ENCODE assay signal across 19 mouse cellular contexts in genomic region chr5:44105192-44105591, GRCm38 (mm10). TPM values are rescaled to one million over a fixed set of nuclear protein-coding genes. Genes with fewer than 3 reads are reported as not detected.
A peak's percentile ranks its signal among the peaks of the same experiment; 100 is the strongest.
DNase-seq lines count a peak whose midpoint lies in the region; ATAC-seq lines count a peak whose summit lies in the region.
"Had no signal": no experiment of that assay in that cellular context is flagged by ENCODE, and none has a peak within 500 bp of the region (broad histone marks: within the 10 kb centered on the region; RNA-seq: fewer than 3 reads in every experiment).

No protein-coding gene starts in this region.

- H3K27ac ChIP-seq in limb, embryonic 12.5 days = peak overlapping the region; percentile 9; the same call in 1 of the 2 replicates
- H3K27ac ChIP-seq in limb, embryonic 10.5 days = no peak overlapping the region
- peak overlapping the region; percentile 38; the same call in 1 of the 2 replicates for H3K27ac ChIP-seq in intestine, embryonic 16.5 days (ENCODE audit: low read length)
- H3K27ac ChIP-seq in kidney, embryonic 15.5 days = peak overlapping the region; percentile 59
- H3K27ac ChIP-seq: liver, embryonic 13.5 days had no signal

- ATAC-seq in limb, embryonic 12.5 days (ENCODE audit: insufficient number of reproducible peaks, insufficient read depth, low FRiP score, low TSS enrichment, low read depth) = no peak
- peak; percentile 39 for ATAC-seq in intestine, embryonic 16.5 days
- ATAC-seq in kidney, embryonic 15.5 days (replicated peaks; ENCODE audit: low FRiP score) = no peak
- ATAC-seq: forebrain, embryonic 16.5 days; inflammation-experienced regulatory T-cells, adult 6 months; lung, postnatal 0 days had no signal

- H3K4me2 ChIP-seq in limb, embryonic 12.5 days = 0 out of 2 replicates have a peak overlapping the region, but pooled peaks have one; percentile 2
- no peak overlapping the region for H3K4me2 ChIP-seq in intestine, embryonic 16.5 days (ENCODE audit: low read depth, low read length)
- no peak overlapping the region for H3K4me2 ChIP-seq in kidney, embryonic 15.5 days
- H3K4me2 ChIP-seq: liver, embryonic 13.5 days had no signal

- 0 out of 2 replicates have a peak, but pooled peaks cover 3% of the 10 kb centered on the region for H3K27me3 ChIP-seq in limb, embryonic 12.5 days
- H3K27me3 ChIP-seq in limb, embryonic 10.5 days (ENCODE audit: low read depth, poor library complexity, severe bottlenecking) = no peaks in the 10 kb centered on the region
- H3K27me3 ChIP-seq in intestine, embryonic 16.5 days (replicated peaks; ENCODE audit: control insufficient read depth, insufficient read depth, low read length) = no peaks in the 10 kb centered on the region
- H3K27me3 ChIP-seq in kidney, embryonic 15.5 days = no peaks in the 10 kb centered on the region
- H3K27me3 ChIP-seq: CH12.LX had no signal

- WGBS in limb, embryonic 12.5 days = 18% methylated on average over 4 of the region's 4 CpGs
- 79% methylated on average over 4 of the region's 4 CpGs for WGBS in limb, embryonic 10.5 days
- WGBS in intestine, embryonic 16.5 days = 19% methylated on average over 4 of the region's 4 CpGs
- WGBS in kidney, embryonic 15.5 days = 36% methylated on average over 4 of the region's 4 CpGs
- WGBS in large intestine, adult 2 months = 12% methylated on average over 4 of the region's 4 CpGs

- H3K9ac ChIP-seq in limb, embryonic 12.5 days (replicated peaks) = no peak overlapping the region
- H3K9ac ChIP-seq in intestine, embryonic 16.5 days (ENCODE audit: low read depth, low read length) = no peak overlapping the region
- no peak overlapping the region for H3K9ac ChIP-seq in kidney, embryonic 15.5 days
- H3K9ac ChIP-seq: liver, embryonic 13.5 days had no signal

- 0 out of 2 replicates have a peak, but pooled peaks cover 3% of the 10 kb centered on the region for H3K9me3 ChIP-seq in limb, embryonic 12.5 days
- H3K9me3 ChIP-seq in limb, embryonic 10.5 days (replicated peaks) = no peaks in the 10 kb centered on the region
- no peaks in the 10 kb centered on the region; the same call in 1 of the 2 replicates for H3K9me3 ChIP-seq in intestine, embryonic 16.5 days (ENCODE audit: control insufficient read depth, low read length)
- H3K9me3 ChIP-seq in kidney, embryonic 15.5 days (replicated peaks) = no peaks in the 10 kb centered on the region
- H3K9me3 ChIP-seq: liver, embryonic 13.5 days had no signal

- no peak overlapping the region for H3K4me3 ChIP-seq in limb, embryonic 12.5 days (replicated peaks)
- H3K4me3 ChIP-seq in limb, embryonic 10.5 days = no peak overlapping the region
- H3K4me3 ChIP-seq in intestine, embryonic 16.5 days (ENCODE audit: low read length) = no peak overlapping the region
- H3K4me3 ChIP-seq in kidney, embryonic 15.5 days (replicated peaks) = no peak overlapping the region
- H3K4me3 ChIP-seq: erythroblast, embryonic 14.5 days; liver, embryonic 13.5 days; megakaryocyte, embryonic 14.5 days had no signal

- peaks cover 26% of the 10 kb centered on the region for H3K4me1 ChIP-seq in limb, embryonic 12.5 days (replicated peaks)
- peaks cover 19% of the 10 kb centered on the region for H3K4me1 ChIP-seq in limb, embryonic 10.5 days
- H3K4me1 ChIP-seq in intestine, embryonic 16.5 days (ENCODE audit: control insufficient read depth, insufficient read depth, low read length) = peaks cover 14% of the 10 kb centered on the region
- peaks cover 25% of the 10 kb centered on the region for H3K4me1 ChIP-seq in kidney, embryonic 15.5 days
- H3K4me1 ChIP-seq: liver, embryonic 13.5 days had no signal

- DNase-seq in limb, embryonic 10.5 days (ENCODE audit: low spot score) = no peak
- DNase-seq in large intestine, adult 2 months (ENCODE audit: low read depth, low spot score) = peak; percentile 96
- DNase-seq in frontal cortex, adult 2 months (ENCODE audit: extremely low spot score in 1 of 2, low spot score in 1 of 2) = no peak
- DNase-seq in thymus, postnatal 10 days (ENCODE audit: low spot score in 2 of 2) = no peak
- no peak for DNase-seq in cerebellum, adult 11 months
- DNase-seq: adrenal gland, adult 8-10 months; cerebellum, adult 11-12 months; cerebellum, postnatal 36 days; heart, adult 11 months; liver, embryonic 13.5 days had no signal

- no peaks in the 10 kb centered on the region for H3K36me3 ChIP-seq in limb, embryonic 12.5 days
- no peaks in the 10 kb centered on the region for H3K36me3 ChIP-seq in limb, embryonic 10.5 days
- H3K36me3 ChIP-seq in intestine, embryonic 16.5 days (ENCODE audit: control insufficient read depth, insufficient read depth, low read length) = no peaks in the 10 kb centered on the region
- H3K36me3 ChIP-seq in kidney, embryonic 15.5 days = no peaks in the 10 kb centered on the region
- H3K36me3 ChIP-seq: liver, embryonic 13.5 days had no signal

RNA-seq across cellular contexts. Expression of gene Prom1, which starts 3.4 kb away (rescaled TPM):
- polyA plus RNA-seq in limb, embryonic 12.5 days (2016; fragmentation: Nextera tagmentation; extraction: Ambion mirVana) = 85.0 and 86.2 TPM in 2 replicates
- 94.6 and 120 TPM in 2 replicates for polyA plus RNA-seq in limb, embryonic 10.5 days (2016; fragmentation: Nextera tagmentation; extraction: Ambion mirVana)
- 37.6 and 39.9 TPM in 2 replicates for polyA plus RNA-seq in intestine, embryonic 16.5 days (2015; fragmentation: Nextera tagmentation; extraction: Ambion mirVana)
- 78.1 and 79.1 TPM in 2 replicates for polyA plus RNA-seq in kidney, embryonic 15.5 days (2015; fragmentation: Nextera tagmentation; extraction: Ambion mirVana)
- polyA plus RNA-seq in large intestine, adult 2 months (2012; rRNA removed) = 20.4 and 23.0 TPM in 2 replicates
- polyA plus RNA-seq in frontal cortex, adult 2 months (2012; rRNA removed) = 15.2 and 16.7 TPM in 2 replicates
- polyA plus RNA-seq: erythroblast, embryonic 14.5 days had no signal
